ENCODE assay signal across 25 mouse cellular contexts in genomic region chr5:21769841-21770240, GRCm38 (mm10).
"Had no signal": no experiment of that assay in that cellular context is flagged by ENCODE, and none has a peak within 500 bp of the region (broad histone marks: within the 10 kb centered on the region; RNA-seq: fewer than 3 reads in every experiment).

No protein-coding gene starts in this region.

- H3K4me3 ChIP-seq: gastrocnemius, adult 2 months; heart, adult 2 months; heart, embryonic 12.5 days; hindbrain, embryonic 10.5 days; hindbrain, embryonic 12.5 days; intestine, embryonic 15.5 days; limb, embryonic 12.5 days; liver, embryonic 13.5 days; liver, embryonic 15.5 days had no signal

- H3K27ac ChIP-seq: gastrocnemius, adult 2 months; heart, adult 2 months; hindbrain, embryonic 10.5 days; hindbrain, embryonic 12.5 days; hindbrain, embryonic 14.5 days; intestine, embryonic 15.5 days; limb, embryonic 12.5 days; liver, embryonic 13.5 days; liver, embryonic 15.5 days had no signal

- H3K4me1 ChIP-seq: heart, embryonic 12.5 days; hindbrain, embryonic 10.5 days; hindbrain, embryonic 12.5 days; intestine, embryonic 15.5 days; limb, embryonic 12.5 days; liver, embryonic 13.5 days; liver, embryonic 15.5 days had no signal

- H3K27me3 ChIP-seq: heart, embryonic 12.5 days; hindbrain, embryonic 12.5 days; intestine, embryonic 15.5 days; limb, embryonic 12.5 days; liver, embryonic 13.5 days; liver, embryonic 15.5 days had no signal

- ATAC-seq: hindbrain, embryonic 16.5 days; inflammation-experienced regulatory T-cells, adult 6 months; intestine, embryonic 15.5 days; intestine, postnatal 0 days had no signal

- DNase-seq: gastrocnemius, adult 2 months; gastrocnemius, postnatal 10 days; gastrocnemius, postnatal 25 days; heart, adult 2 months; heart, postnatal 10 days; heart, postnatal 4 days; kidney, adult 18-20 months; kidney, adult 8-10 months; kidney, postnatal 10 days; kidney, postnatal 25 days; kidney, postnatal 4 days; left cerebral cortex, postnatal 4 days; liver; liver, embryonic 13.5 days had no signal

- H3K9ac ChIP-seq: heart, embryonic 12.5 days; hindbrain, embryonic 12.5 days; hindbrain, embryonic 14.5 days; intestine, embryonic 15.5 days; limb, embryonic 12.5 days; liver, embryonic 13.5 days; liver, embryonic 15.5 days had no signal

- H3K9me3 ChIP-seq: heart, embryonic 12.5 days; hindbrain, embryonic 10.5 days; hindbrain, embryonic 12.5 days; intestine, embryonic 15.5 days; limb, embryonic 12.5 days; liver, embryonic 13.5 days; liver, embryonic 15.5 days had no signal

- H3K4me2 ChIP-seq: heart, embryonic 12.5 days; hindbrain, embryonic 12.5 days; hindbrain, embryonic 14.5 days; intestine, embryonic 15.5 days; limb, embryonic 12.5 days; liver, embryonic 11.5 days; liver, embryonic 13.5 days; liver, embryonic 15.5 days had no signal
